Mouse (Mus musculus) frontal cortex, postnatal 36 days (tissue): Measurements from ENCODE around the gene 4933427I04Rik.

Experiments
- DNase-seq, 2 experiments: peaks; one replicate each; pipeline ENCODE4 v3.0.0; 2022; ENCODE audit warnings: low spot score in 2 of 2

Gene 4933427I04Rik

GRCm38 (mm10) chr4:123859379-123859778 lies at the start of gene 4933427I04Rik:
Gene 4933427I04Rik, plus strand, starts transcription at chr4:123859679.
- no peak for DNase-seq

GRCm38 (mm10) chr4:123810475-123811295 lies 48.8 kb upstream of the 4933427I04Rik start:
- no peak for DNase-seq

- DNase-seq, result no peak
Observed at GRCm38 (mm10) chr4:123812525-123812924, 47.0 kb upstream of the 4933427I04Rik start.

- no peak for DNase-seq
Observed at GRCm38 (mm10) chr4:123814030-123814501, 45.4 kb upstream of the 4933427I04Rik start.

GRCm38 (mm10) chr4:123819093-123819610 lies 40.3 kb upstream of the 4933427I04Rik start:
- DNase-seq, result no peak

GRCm38 (mm10) chr4:123842126-123842525 lies 17.4 kb upstream of the 4933427I04Rik start:
- DNase-seq, result no peak

GRCm38 (mm10) chr4:123856888-123857287 lies 2.6 kb upstream of the 4933427I04Rik start:
- no peak for DNase-seq

GRCm38 (mm10) chr4:123858090-123858489 lies 1.4 kb upstream of the 4933427I04Rik start:
- DNase-seq, result no peak

GRCm38 (mm10) chr4:123859803-123860202 lies 324 bp downstream of the 4933427I04Rik start:
- no peak for DNase-seq

GRCm38 (mm10) chr4:123860621-123861020 lies 1.1 kb downstream of the 4933427I04Rik start:
- DNase-seq, result no peak

GRCm38 (mm10) chr4:123893726-123894125 lies 34.2 kb downstream of the 4933427I04Rik start:
- no peak for DNase-seq

- no peak for DNase-seq
Observed at GRCm38 (mm10) chr4:123894295-123894694, 34.8 kb downstream of the 4933427I04Rik start.

- peak; percentile 28 to 41 for DNase-seq
Observed at GRCm38 (mm10) chr4:123898696-123899095, 39.2 kb downstream of the 4933427I04Rik start.

- DNase-seq, result no peak
Observed at GRCm38 (mm10) chr4:123903432-123903831, 44.0 kb downstream of the 4933427I04Rik start.

GRCm38 (mm10) chr4:123904333-123905125 lies 45.0 kb downstream of the 4933427I04Rik start, which contains the start of gene Mycbp:
Gene Mycbp, plus strand, starts transcription at chr4:123904832.
- peak; percentile 99 for DNase-seq

GRCm38 (mm10) chr4:123905126-123905668 lies 45.7 kb downstream of the 4933427I04Rik start:
- no peak for DNase-seq

GRCm38 (mm10) chr4:123911503-123911902 lies 52.0 kb downstream of the 4933427I04Rik start:
- no peak for DNase-seq

GRCm38 (mm10) chr4:123912431-123912830 lies 53.0 kb downstream of the 4933427I04Rik start:
- no peak for DNase-seq
